Mouse (Mus musculus) stomach, postnatal 0 days (tissue): ENCODE results near the gene Eif3i. TPM values are rescaled to one million over a fixed set of nuclear protein-coding genes. Genes with fewer than 3 reads are reported as not detected.
A peak's percentile ranks its signal among the peaks of the same experiment; 100 is the strongest.

Source experiments
- ATAC-seq: fragments of 200-750 bp; cut with Nextera tagmentation; 2 replicates; pipeline ENCODE4 v1.8.0; 2017; ENCODE audit not compliant: low FRiP score, low TSS enrichment
- DNase-seq: peaks from one replicate; pipeline ENCODE4 v3.0.0-alpha.2; 2016; ENCODE audit warnings: low spot score
- H3K27ac ChIP-seq: fragments of 300-500 bp; sonication (generic); replicated peaks from 2 replicates; pipeline ENCODE4 v1.5.1; 2014; ENCODE audit warnings: mild to moderate bottlenecking, control low read depth
- H3K27me3 ChIP-seq: fragments of 300-500 bp; sonication (generic); 2 replicates; pipeline ENCODE4 v1.6.1; 2014; ENCODE audit warnings: low read length; ENCODE audit not compliant: control insufficient read depth, insufficient read depth
- H3K36me3 ChIP-seq: fragments of 300-500 bp; sonication (generic); 2 replicates; pipeline ENCODE4 v1.6.1; 2014; ENCODE audit warnings: low read length, mixed read lengths; ENCODE audit not compliant: control insufficient read depth, insufficient read depth
- H3K4me1 ChIP-seq: fragments of 300-500 bp; sonication (generic); replicated peaks from 2 replicates; pipeline ENCODE4 v1.6.1; 2014; ENCODE audit warnings: antibody characterized with exemption; ENCODE audit not compliant: control insufficient read depth, insufficient read depth
- H3K4me2 ChIP-seq: fragments of 300-500 bp; sonication (generic); replicated peaks from 2 replicates; pipeline ENCODE4 v1.6.1; 2014; ENCODE audit warnings: low read depth, mild to moderate bottlenecking, control low read depth, moderate library complexity
- H3K4me3 ChIP-seq: fragments of 300-500 bp; sonication (generic); 2 replicates; pipeline ENCODE4 v1.5.1; 2014; ENCODE audit warnings: low read depth, low read length, control low read depth
- H3K9ac ChIP-seq: fragments of 300-500 bp; sonication (generic); 2 replicates; pipeline ENCODE4 v1.6.1; 2014; ENCODE audit warnings: mild to moderate bottlenecking, low read length, control low read depth, mixed read lengths
- H3K9me3 ChIP-seq: fragments of 300-500 bp; sonication (generic); 2 replicates; pipeline ENCODE4 v1.6.1; 2016; ENCODE audit warnings: low read length; ENCODE audit not compliant: control insufficient read depth
- CTCF ChIP-seq: IDR thresholded peaks from 2 replicates; pipeline ENCODE4 v1.5.1; 2016; ENCODE audit warnings: antibody characterized with exemption, low read depth, mild to moderate bottlenecking, moderate library complexity
- EP300 ChIP-seq: optimal IDR thresholded peaks from 2 replicates; pipeline ENCODE3; 2016; ENCODE audit warnings: antibody characterized with exemption
- WGBS: fragments of 180-500 bp; shearing (Covaris S2); extraction: QIAGEN DNeasy Blood & Tissue Kit; methylation state at CpG from one replicate; pipeline ENCODE4 v1.1.7; 2014; 5-methylcytosine and 5-hydroxymethylcytosine counted together
- polyA plus RNA-seq: library from polyadenylated mRNA; unstranded; fragments of >200 nt; fragmentation: Nextera tagmentation; extraction: Ambion mirVana; gene quantifications from 2 replicates; pipeline ENCODE4 v1.2.1, GENCODE M21; 2015

The Eif3i gene
- polyA plus RNA-seq, 1 experiment from 2014 or later: 230 TPM

- TF ChIP-seq CTCF (no peak), EP300 (no peak)
- Histone ChIP-seq H3K4me3 (no peak overlapping the region), H3K4me1 (0 out of 2 replicates have a peak, but pooled peaks cover 3% of the 10 kb centered on the region), H3K9ac (no peak overlapping the region), H3K36me3 (no peaks in the 10 kb centered on the region; the same call in 1 of the 2 replicates), H3K27me3 (no peaks in the 10 kb centered on the region), H3K9me3 (no peaks in the 10 kb centered on the region), H3K4me2 (no peak overlapping the region), H3K27ac (no peak overlapping the region; the same call in 1 of the 2 replicates)
- DNase-seq (no peak), ATAC-seq (no peak)
- 88% methylated on average over 7 of the region's 7 CpGs for WGBS
These were observed 16.7 kb upstream of the Eif3i start for GRCm38 (mm10) chr4:129617121-129617641.

DNA sequence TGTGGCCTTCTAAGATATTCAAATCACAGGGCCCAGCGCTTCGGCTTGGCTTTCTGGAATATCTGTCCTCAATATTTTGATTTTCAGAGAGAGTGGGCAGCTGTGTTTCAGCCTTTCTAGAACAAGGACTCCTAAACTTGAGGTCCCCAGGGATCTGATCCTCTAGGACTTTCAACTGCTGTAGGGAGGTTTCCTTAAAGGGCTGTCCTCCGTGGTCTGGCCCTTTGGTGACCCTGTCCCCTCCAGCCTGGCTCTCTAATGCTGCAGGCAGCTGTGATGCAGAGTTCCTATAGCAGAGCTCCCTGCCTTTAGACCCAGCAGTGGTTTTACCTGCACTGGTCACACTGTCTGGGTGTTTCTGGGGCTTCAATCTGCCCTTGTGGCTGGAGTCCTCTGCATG lies 16.2 kb upstream of the Eif3i start:
- Histone ChIP-seq H3K4me2 (no peak overlapping the region), H3K9me3 (no peaks in the 10 kb centered on the region), H3K27ac (no peak overlapping the region), H3K4me1 (0 out of 2 replicates have a peak, but pooled peaks cover 3% of the 10 kb centered on the region), H3K36me3 (no peaks in the 10 kb centered on the region; the same call in 1 of the 2 replicates), H3K9ac (no peak overlapping the region), H3K27me3 (no peaks in the 10 kb centered on the region), H3K4me3 (no peak overlapping the region)
- WGBS: 83% methylated on average over 3 of the region's 3 CpGs
- TF ChIP-seq EP300 (no peak), CTCF (no peak)
- DNase-seq: no peak
- no peak for ATAC-seq

GRCm38 (mm10) chr4:129615801-129616290 lies 15.4 kb upstream of the Eif3i start:
- H3K27ac ChIP-seq: no peak overlapping the region
- WGBS: 87% methylated on average over 9 of the region's 9 CpGs
- no peak overlapping the region for H3K4me2 ChIP-seq
- no peak overlapping the region for H3K9ac ChIP-seq
- DNase-seq (no peak), ATAC-seq (no peak)
- no peaks in the 10 kb centered on the region for H3K9me3 ChIP-seq
- H3K4me1 ChIP-seq: 0 out of 2 replicates have a peak, but pooled peaks cover 3% of the 10 kb centered on the region
- no peak overlapping the region for H3K4me3 ChIP-seq
- TF ChIP-seq EP300 (no peak), CTCF (no peak)
- no peaks in the 10 kb centered on the region; the same call in 1 of the 2 replicates for H3K36me3 ChIP-seq
- no peaks in the 10 kb centered on the region for H3K27me3 ChIP-seq

- Histone ChIP-seq H3K4me1 (0 out of 2 replicates have a peak, but pooled peaks cover 3% of the 10 kb centered on the region), H3K36me3 (no peaks in the 10 kb centered on the region; the same call in 1 of the 2 replicates), H3K4me3 (no peak within 1 kb of the TSS), H3K27me3 (no peaks in the 10 kb centered on the region), H3K4me2 (no peak within 1 kb of the TSS), H3K9ac (no peak within 1 kb of the TSS), H3K27ac (no peak within 1 kb of the TSS), H3K9me3 (no peaks in the 10 kb centered on the region)
- ATAC-seq: no peak
- 75% methylated on average over 6 of the region's 6 CpGs for WGBS
- DNase-seq: no peak
- no peak for TF ChIP-seq CTCF
- TF ChIP-seq EP300: no peak
These were observed 13.6 kb upstream of the Eif3i start, which contains the start of gene Dcdc2b for GRCm38 (mm10) chr4:129614093-129614492. TSS of gene Dcdc2b (minus strand) at chr4:129614257.

GRCm38 (mm10) chr4:129610472-129610871 lies 10.0 kb upstream of the Eif3i start:
- Histone ChIP-seq H3K4me1 (no peaks in the 10 kb centered on the region), H3K9me3 (no peaks in the 10 kb centered on the region), H3K27ac (no peak overlapping the region), H3K27me3 (no peaks in the 10 kb centered on the region), H3K4me2 (no peak overlapping the region), H3K36me3 (peaks cover 10% of the 10 kb centered on the region), H3K9ac (no peak overlapping the region), H3K4me3 (no peak overlapping the region)
- WGBS: 72% methylated on average over 4 of the region's 4 CpGs
- DNase-seq (no peak), ATAC-seq (no peak)
- TF ChIP-seq EP300: no peak
- TF ChIP-seq CTCF: no peak

DNA sequence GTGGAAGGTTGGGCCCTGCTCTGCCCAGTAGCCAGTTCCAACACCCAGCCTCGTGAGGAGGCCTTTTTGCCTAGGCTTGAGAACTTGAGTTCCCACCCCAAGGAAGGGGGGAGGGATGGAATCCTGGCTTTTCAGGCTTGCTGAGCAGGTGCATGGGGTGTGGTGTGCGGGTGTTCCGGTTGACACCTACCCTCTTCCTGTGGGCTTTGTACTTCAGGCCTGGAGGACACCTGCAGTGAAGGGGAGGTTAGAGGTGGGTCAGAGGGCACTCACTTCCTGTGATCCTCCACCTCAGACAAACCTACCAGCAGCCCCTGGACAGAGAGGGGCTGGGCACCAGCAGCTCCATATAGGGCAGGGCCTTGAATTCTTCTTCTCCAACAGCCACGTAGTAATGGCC lies 9.6 kb upstream of the Eif3i start:
- Histone ChIP-seq H3K4me1 (no peaks in the 10 kb centered on the region), H3K4me2 (no peak overlapping the region), H3K9ac (no peak overlapping the region), H3K9me3 (no peaks in the 10 kb centered on the region), H3K4me3 (no peak overlapping the region), H3K27ac (0 out of 2 replicates have a peak overlapping the region, but pooled peaks have one; percentile 24), H3K27me3 (no peaks in the 10 kb centered on the region), H3K36me3 (peaks cover 10% of the 10 kb centered on the region)
- no peak for DNase-seq
- TF ChIP-seq CTCF: no peak
- no peak for TF ChIP-seq EP300
- 59% methylated on average over 4 of the region's 4 CpGs for WGBS
- no peak for ATAC-seq
